Mouse (Mus musculus) B cell, adult 2 months (primary cell): ENCODE results near the gene Ces1e.

Experiments
- DNase-seq, 2 experiments: peaks; one replicate each; pipeline ENCODE4 v3.0.0; 2022

Gene Ces1e

DNA sequence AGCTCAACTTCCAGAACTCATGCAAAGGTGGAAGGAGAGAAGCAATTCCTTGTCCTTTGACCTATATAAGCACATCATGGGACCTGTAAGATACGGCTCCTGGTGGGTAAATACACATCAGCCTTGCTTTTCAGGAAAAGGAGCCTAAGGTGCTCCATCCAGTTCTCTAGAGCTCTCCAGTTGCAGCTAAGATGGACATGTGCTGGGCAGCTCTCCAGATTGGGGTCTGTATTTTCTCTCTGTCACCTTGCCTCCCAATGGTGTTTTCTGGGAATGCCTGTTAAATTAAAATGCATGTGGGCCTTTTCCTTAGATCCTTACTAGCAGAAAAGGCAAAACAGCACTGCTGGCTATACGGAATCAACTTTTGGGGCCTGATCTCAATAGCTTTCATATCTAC is 54.9 kb downstream of the Ces1e start:
- no peak for DNase-seq

- DNase-seq, result no peak
Measured at GRCm38 (mm10) chr8:93171846-93172590, 57.4 kb downstream of the Ces1e start.

- no peak for DNase-seq
Measured at GRCm38 (mm10) chr8:93163363-93163762, 66.1 kb downstream of the Ces1e start.

DNA sequence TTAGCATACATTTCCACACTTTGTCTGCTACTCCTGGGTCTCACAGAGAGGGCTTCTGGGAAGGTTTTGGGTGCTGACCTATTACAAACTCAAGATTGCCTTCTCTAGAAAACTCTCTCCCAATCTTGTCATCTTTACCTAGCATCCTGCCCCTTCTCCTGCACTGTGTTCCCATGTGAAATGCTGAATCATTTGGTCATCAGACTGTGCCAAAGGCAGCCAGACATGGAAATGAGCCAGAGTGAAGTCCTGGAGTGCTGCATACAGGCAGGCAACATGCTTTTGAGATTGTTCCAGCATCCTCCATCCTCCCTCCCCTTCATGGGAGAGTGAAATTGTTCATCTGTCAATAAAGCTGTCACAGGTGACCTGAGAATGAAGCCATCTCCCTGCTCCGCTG is 78.0 kb downstream of the Ces1e start:
- DNase-seq, result no peak
